24 mouse cellular contexts compared by ENCODE assay signal in genomic region chr4:20949696-20950095, GRCm38 (mm10).
DNase-seq lines count a peak whose midpoint lies in the region; ATAC-seq and TF ChIP-seq lines count a peak whose summit lies in the region.
"Had no signal": no experiment of that assay in that cellular context is flagged by ENCODE, and none has a peak within 500 bp of the region (broad histone marks: within the 10 kb centered on the region; RNA-seq: fewer than 3 reads in every experiment).

No protein-coding gene starts in this region.

- no peak overlapping the region for H3K4me2 ChIP-seq in forebrain, embryonic 11.5 days (ENCODE audit: low read depth, low read length, severe bottlenecking)
- no peak overlapping the region for H3K4me2 ChIP-seq in forebrain, embryonic 12.5 days
- no peak overlapping the region for H3K4me2 ChIP-seq in hindbrain, embryonic 16.5 days (ENCODE audit: low read length)
- no peak overlapping the region for H3K4me2 ChIP-seq in hindbrain, postnatal 0 days (ENCODE audit: low read depth, low read length)
- no peak overlapping the region for H3K4me2 ChIP-seq in midbrain, embryonic 12.5 days (replicated peaks)
- no peak overlapping the region for H3K4me2 ChIP-seq in midbrain, embryonic 11.5 days
- H3K4me2 ChIP-seq: heart, embryonic 15.5 days; neural tube, embryonic 13.5 days had no signal

- H3K27me3 ChIP-seq in forebrain, embryonic 11.5 days (ENCODE audit: control insufficient read depth, insufficient read depth, low read length): no peaks in the 10 kb centered on the region
- no peaks in the 10 kb centered on the region for H3K27me3 ChIP-seq in forebrain, embryonic 12.5 days
- H3K27me3 ChIP-seq in hindbrain, embryonic 16.5 days (replicated peaks; ENCODE audit: control insufficient read depth, insufficient read depth, low read length): no peaks in the 10 kb centered on the region
- H3K27me3 ChIP-seq in hindbrain, postnatal 0 days (ENCODE audit: insufficient read depth, low read length): no peaks in the 10 kb centered on the region
- H3K27me3 ChIP-seq in midbrain, embryonic 12.5 days: no peaks in the 10 kb centered on the region
- no peaks in the 10 kb centered on the region for H3K27me3 ChIP-seq in midbrain, embryonic 11.5 days (ENCODE audit: control insufficient read depth, insufficient read depth, low read length)
- H3K27me3 ChIP-seq: heart, embryonic 15.5 days; neural tube, embryonic 13.5 days had no signal

- no peaks in the 10 kb centered on the region for H3K4me1 ChIP-seq in forebrain, embryonic 11.5 days (replicated peaks; ENCODE audit: control insufficient read depth, insufficient read depth, low read length)
- H3K4me1 ChIP-seq in forebrain, embryonic 12.5 days: no peaks in the 10 kb centered on the region
- no peaks in the 10 kb centered on the region for H3K4me1 ChIP-seq in hindbrain, embryonic 16.5 days (ENCODE audit: control insufficient read depth, insufficient read depth, low read depth, low read length)
- H3K4me1 ChIP-seq in hindbrain, postnatal 0 days (ENCODE audit: insufficient read depth, low read length): no peaks in the 10 kb centered on the region
- no peaks in the 10 kb centered on the region for H3K4me1 ChIP-seq in midbrain, embryonic 12.5 days
- no peaks in the 10 kb centered on the region for H3K4me1 ChIP-seq in midbrain, embryonic 11.5 days (ENCODE audit: control insufficient read depth, insufficient read depth, low read length)
- H3K4me1 ChIP-seq: heart, embryonic 10.5 days; heart, embryonic 15.5 days; neural tube, embryonic 13.5 days had no signal

- H3K9ac ChIP-seq in forebrain, embryonic 11.5 days (ENCODE audit: low read length): no peak overlapping the region
- H3K9ac ChIP-seq in forebrain, embryonic 12.5 days: no peak overlapping the region
- no peak overlapping the region for H3K9ac ChIP-seq in hindbrain, embryonic 16.5 days (ENCODE audit: low read depth, low read length)
- no peak overlapping the region for H3K9ac ChIP-seq in hindbrain, postnatal 0 days (replicated peaks; ENCODE audit: low read length)
- H3K9ac ChIP-seq in midbrain, embryonic 12.5 days (replicated peaks): no peak overlapping the region
- H3K9ac ChIP-seq in midbrain, embryonic 11.5 days (ENCODE audit: low read length): no peak overlapping the region
- H3K9ac ChIP-seq: heart, embryonic 15.5 days; neural tube, embryonic 13.5 days had no signal

- no peaks in the 10 kb centered on the region for H3K36me3 ChIP-seq in forebrain, embryonic 11.5 days (ENCODE audit: control insufficient read depth, insufficient read depth, low read length)
- no peaks in the 10 kb centered on the region for H3K36me3 ChIP-seq in forebrain, embryonic 12.5 days (replicated peaks)
- no peaks in the 10 kb centered on the region for H3K36me3 ChIP-seq in hindbrain, embryonic 16.5 days (ENCODE audit: control insufficient read depth, insufficient read depth, low read length)
- no peaks in the 10 kb centered on the region for H3K36me3 ChIP-seq in hindbrain, postnatal 0 days (ENCODE audit: insufficient read depth, low read length)
- H3K36me3 ChIP-seq in midbrain, embryonic 12.5 days: no peaks in the 10 kb centered on the region
- no peaks in the 10 kb centered on the region for H3K36me3 ChIP-seq in midbrain, embryonic 11.5 days (ENCODE audit: control insufficient read depth, insufficient read depth, low read length)
- H3K36me3 ChIP-seq: G1E; heart, embryonic 10.5 days; heart, embryonic 15.5 days; neural tube, embryonic 13.5 days had no signal

- peak; percentile 51; the same call in 1 of the 2 replicates for ATAC-seq in forebrain, embryonic 11.5 days (replicated peaks; ENCODE audit: low FRiP score)
- no peak for ATAC-seq in forebrain, embryonic 12.5 days (ENCODE audit: low FRiP score)
- 0 out of 2 replicates have a peak, but pooled peaks have one; percentile 27 for ATAC-seq in hindbrain, embryonic 16.5 days
- no peak for ATAC-seq in hindbrain, postnatal 0 days
- ATAC-seq in midbrain, embryonic 12.5 days (ENCODE audit: low FRiP score, low read depth): 0 out of 2 replicates have a peak, but pooled peaks have one; percentile 19
- no peak for ATAC-seq in midbrain, embryonic 11.5 days (ENCODE audit: low FRiP score)
- peak; percentile 42; the same call in 1 of the 2 replicates for ATAC-seq in megakaryocyte progenitor cell, adult 5-6 weeks (replicated peaks; ENCODE audit: poor library complexity)
- ATAC-seq: intestine, postnatal 0 days had no signal

- 65% methylated on average over 2 of the region's 2 CpGs for WGBS in forebrain, embryonic 11.5 days
- 59% methylated on average over 2 of the region's 2 CpGs for WGBS in forebrain, embryonic 12.5 days
- WGBS in hindbrain, embryonic 16.5 days: 59% methylated on average over 2 of the region's 2 CpGs
- 61% methylated on average over 2 of the region's 2 CpGs for WGBS in hindbrain, postnatal 0 days
- 59% methylated on average over 2 of the region's 2 CpGs for WGBS in midbrain, embryonic 12.5 days
- 74% methylated on average over 2 of the region's 2 CpGs for WGBS in midbrain, embryonic 11.5 days

- H3K9me3 ChIP-seq in forebrain, embryonic 11.5 days (ENCODE audit: control insufficient read depth, low read length): no peaks in the 10 kb centered on the region
- H3K9me3 ChIP-seq in forebrain, embryonic 12.5 days: no peaks in the 10 kb centered on the region
- no peaks in the 10 kb centered on the region for H3K9me3 ChIP-seq in hindbrain, embryonic 16.5 days (ENCODE audit: control insufficient read depth, low read length)
- no peaks in the 10 kb centered on the region for H3K9me3 ChIP-seq in hindbrain, postnatal 0 days (ENCODE audit: low read length)
- H3K9me3 ChIP-seq in midbrain, embryonic 12.5 days: no peaks in the 10 kb centered on the region
- H3K9me3 ChIP-seq in midbrain, embryonic 11.5 days (ENCODE audit: control insufficient read depth, low read length): no peaks in the 10 kb centered on the region
- H3K9me3 ChIP-seq: G1E; heart, embryonic 10.5 days; heart, embryonic 15.5 days; neural tube, embryonic 13.5 days had no signal

- no peak for TF ChIP-seq CTCF in hindbrain, postnatal 0 days (IDR thresholded peaks at IDR 0.05; ENCODE audit: low read depth)

- no peak for DNase-seq in forebrain, embryonic 11.5 days (ENCODE audit: low spot score)
- DNase-seq in hindbrain, postnatal 0 days (ENCODE audit: low spot score): no peak
- DNase-seq in midbrain, embryonic 11.5 days (ENCODE audit: low spot score, missing footprints): no peak
- no peak for DNase-seq in kidney, adult 18-20 months
- DNase-seq: adrenal gland, adult 8-10 months; cerebellum, adult 8-10 months; cerebellum, postnatal 25 days; gastrocnemius, postnatal 14 days; heart, adult 11 months; heart, postnatal 36 days; kidney, postnatal 14 days; lung, adult 18-20 months; lung, postnatal 14 days; thymus, adult 2 months; thymus, postnatal 36 days had no signal

- no peak overlapping the region for H3K27ac ChIP-seq in forebrain, embryonic 11.5 days (ENCODE audit: low read depth, low read length)
- H3K27ac ChIP-seq in forebrain, embryonic 12.5 days: no peak overlapping the region
- H3K27ac ChIP-seq in hindbrain, embryonic 16.5 days (ENCODE audit: low read depth, low read length): no peak overlapping the region
- H3K27ac ChIP-seq in hindbrain, postnatal 0 days: no peak overlapping the region
- H3K27ac ChIP-seq in midbrain, embryonic 12.5 days (replicated peaks): no peak overlapping the region
- no peak overlapping the region for H3K27ac ChIP-seq in midbrain, embryonic 11.5 days (ENCODE audit: low read depth, low read length)
- H3K27ac ChIP-seq: heart, embryonic 10.5 days; heart, embryonic 15.5 days; neural tube, embryonic 13.5 days had no signal

- no peak overlapping the region for H3K4me3 ChIP-seq in forebrain, embryonic 11.5 days (ENCODE audit: low read depth, low read length)
- H3K4me3 ChIP-seq in forebrain, embryonic 12.5 days (replicated peaks): no peak overlapping the region
- H3K4me3 ChIP-seq in hindbrain, embryonic 16.5 days (ENCODE audit: low read length): no peak overlapping the region
- no peak overlapping the region for H3K4me3 ChIP-seq in hindbrain, postnatal 0 days (ENCODE audit: low read length)
- no peak overlapping the region for H3K4me3 ChIP-seq in midbrain, embryonic 12.5 days
- no peak overlapping the region for H3K4me3 ChIP-seq in midbrain, embryonic 11.5 days (ENCODE audit: low read depth, low read length)
- H3K4me3 ChIP-seq: heart, embryonic 10.5 days; heart, embryonic 15.5 days; neural tube, embryonic 13.5 days had no signal

Comparison
In these comparisons a context has a peak if more than half of its experiments do, and no peak if none do; other contexts are left out.
1. ATAC-seq: peak in forebrain, embryonic 11.5 days (single experiment), hindbrain, embryonic 16.5 days (single experiment), midbrain, embryonic 12.5 days (single experiment) and megakaryocyte progenitor cell, adult 5-6 weeks (single experiment); none in forebrain, embryonic 12.5 days (single experiment), hindbrain, postnatal 0 days (single experiment) and midbrain, embryonic 11.5 days (single experiment).